Mouse (Mus musculus) urinary bladder, postnatal 36 days (tissue): ENCODE measurements at regions not wholly inside any gene's neighbourhood (a gene's known extent, or its start where the extent isn't known, plus 50 kb on each side); places are given as distances from the start of the nearest gene placed in this dataset.

ENCODE experiments used
- DNase-seq, 2 experiments: peaks; one replicate each; pipeline ENCODE4 v3.0.0; 2022; ENCODE audit warnings: low spot score in 2 of 2, mixed read lengths in 1 of 2

GRCm38 (mm10) chrX:145672776-145673175 lies 167.8 kb upstream of the Amot start:
- DNase-seq = peak in 1 of 2 experiments; percentile 0

- DNase-seq = no peak
Observed at GRCm38 (mm10) chrX:145651647-145652046, 146.7 kb upstream of the Amot start.

GRCm38 (mm10) chrX:145619649-145620048 lies 114.7 kb upstream of the Amot start:
- DNase-seq = no peak

- DNase-seq = no peak
Observed at GRCm38 (mm10) chrX:145602085-145602484, 97.1 kb upstream of the Amot start.

- DNase-seq = no peak
Observed at GRCm38 (mm10) chrX:145590733-145591132, 85.8 kb upstream of the Amot start.

- no peak for DNase-seq
Observed at GRCm38 (mm10) chrX:145567528-145567927, 62.5 kb upstream of the Amot start.

- DNase-seq = no peak
Observed at GRCm38 (mm10) chrX:145567073-145567472, 62.1 kb upstream of the Amot start.

- no peak for DNase-seq
Observed at GRCm38 (mm10) chrX:145558881-145559280, 53.9 kb upstream of the Amot start.
